Mouse (Mus musculus): ENCODE data around the gene Ubxn11. TPM values are rescaled to one million over a fixed set of nuclear protein-coding genes. Genes with fewer than 3 reads are reported as not detected.
A peak's percentile ranks its signal among the peaks of the same experiment; 100 is the strongest.

Gene Ubxn11
- polyA plus RNA-seq, 1 experiment from 2014 or later: 13.4 TPM

DNA sequence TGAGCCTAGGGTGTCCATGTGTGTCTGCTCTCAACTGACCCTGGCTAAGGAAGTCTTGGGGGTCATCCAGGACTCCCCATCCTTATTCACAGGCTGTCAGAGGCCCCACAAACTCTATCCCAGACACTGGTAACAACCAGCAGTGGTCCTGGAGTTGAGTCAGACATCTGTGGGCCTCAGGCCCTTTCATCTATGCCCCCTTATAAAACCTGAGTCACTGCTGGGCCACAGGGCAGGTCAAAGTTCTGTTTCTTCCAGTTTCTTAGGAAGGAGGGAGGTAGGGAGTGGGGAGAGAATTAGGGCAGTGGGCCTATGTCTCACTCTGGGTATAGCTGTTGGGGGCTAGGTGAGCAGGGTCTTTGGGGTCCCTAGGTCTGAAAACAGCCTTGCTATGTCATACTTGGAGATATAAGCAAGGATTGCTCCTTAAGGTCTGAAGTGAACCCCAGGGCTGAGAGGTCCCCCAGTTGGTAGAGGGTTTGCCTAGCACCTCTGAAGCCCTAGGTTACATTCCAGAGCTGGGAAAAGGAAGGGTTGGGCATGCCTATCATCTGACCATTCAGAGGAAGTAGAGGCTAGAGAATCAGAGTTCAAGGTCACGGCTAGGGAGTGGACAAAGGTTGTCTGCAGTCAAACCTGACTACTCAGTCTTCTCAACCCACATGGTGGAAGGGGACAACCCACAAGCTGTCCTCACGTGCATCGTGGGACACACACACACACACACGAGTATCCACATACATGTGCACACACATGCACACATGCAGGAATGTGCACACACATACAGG lies 33.4 kb upstream of the Ubxn11 start:
- Histone ChIP-seq H3K27ac (no peak overlapping the region), H3K27me3 (peaks cover 24% of the 10 kb centered on the region), H3K4me1 (no peaks in the 10 kb centered on the region; the same call in 1 of the 2 replicates), H3K4me2 (replicated peaks) (no peak overlapping the region), H3K9me3 (replicated peaks) (no peaks in the 10 kb centered on the region), H3K36me3 (no peaks in the 10 kb centered on the region), H3K9ac (no peak overlapping the region), H3K4me3 (no peak overlapping the region)
- ATAC-seq (ENCODE audit: low FRiP score): no peak
- 84% methylated on average over 4 of the region's 4 CpGs for WGBS

DNA sequence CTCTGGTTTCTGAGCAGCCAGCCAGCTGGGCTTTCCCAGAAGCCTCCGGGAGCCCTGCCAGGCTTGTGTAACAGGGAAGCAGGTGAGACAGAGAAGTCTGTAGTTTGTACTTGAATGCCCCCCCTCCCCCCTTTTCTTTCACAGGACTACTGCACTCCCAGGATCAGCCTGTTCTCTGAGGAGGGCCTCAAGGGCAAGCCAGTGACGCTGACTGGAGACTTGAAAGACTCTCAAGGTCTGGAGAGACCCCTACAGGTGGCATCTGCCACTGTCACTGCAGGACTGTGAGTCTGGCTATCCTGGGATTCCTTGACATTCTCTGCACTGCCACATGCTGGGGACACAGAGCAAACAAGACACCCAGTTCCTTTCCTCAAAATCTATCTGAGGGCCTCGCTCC lies 23.7 kb upstream of the Ubxn11 start:
- ATAC-seq (ENCODE audit: low FRiP score): no peak
- H3K9ac ChIP-seq: no peak overlapping the region

DNA sequence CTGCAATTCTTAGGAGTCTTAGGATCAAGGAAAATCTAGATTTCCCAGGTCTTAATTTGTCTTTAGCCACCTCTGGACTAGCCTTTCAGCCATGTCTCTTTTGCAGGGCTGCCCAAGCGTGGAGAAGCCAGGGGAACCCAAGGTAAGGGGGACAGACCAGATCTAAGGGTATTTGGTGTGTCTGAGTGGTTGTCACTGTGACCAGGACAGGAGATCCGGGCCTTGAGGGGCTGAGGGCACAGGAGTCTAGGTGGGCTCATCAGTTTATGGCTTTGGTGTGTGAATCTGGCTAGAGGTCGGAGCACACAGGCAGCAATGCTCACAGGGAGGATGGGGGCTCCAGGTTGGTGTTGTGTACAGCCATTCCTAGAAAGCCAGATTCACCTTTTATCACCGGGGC lies 21.7 kb upstream of the Ubxn11 start:
- Histone ChIP-seq H3K27ac (no peak overlapping the region), H3K27me3 (peaks cover 26% of the 10 kb centered on the region), H3K4me1 (peaks cover 14% of the 10 kb centered on the region), H3K36me3 (no peaks in the 10 kb centered on the region), H3K4me2 (replicated peaks) (no peak overlapping the region), H3K9ac (no peak overlapping the region), H3K9me3 (replicated peaks) (no peaks in the 10 kb centered on the region), H3K4me3 (no peak overlapping the region)
- WGBS: 89% methylated on average over 4 of the region's 4 CpGs
- ATAC-seq (ENCODE audit: low FRiP score): no peak

More for the DNA sequence above, 23.7 kb upstream of the Ubxn11 start:
- WGBS: 25% methylated on average over 3 of the region's 3 CpGs
- no peaks in the 10 kb centered on the region for H3K36me3 ChIP-seq
- H3K27ac ChIP-seq: no peak overlapping the region
- H3K9me3 ChIP-seq (replicated peaks): no peaks in the 10 kb centered on the region
- no peak overlapping the region for H3K4me2 ChIP-seq (replicated peaks)
- H3K4me1 ChIP-seq: peaks cover 14% of the 10 kb centered on the region
- H3K27me3 ChIP-seq: peaks cover 26% of the 10 kb centered on the region
- no peak overlapping the region for H3K4me3 ChIP-seq

DNA sequence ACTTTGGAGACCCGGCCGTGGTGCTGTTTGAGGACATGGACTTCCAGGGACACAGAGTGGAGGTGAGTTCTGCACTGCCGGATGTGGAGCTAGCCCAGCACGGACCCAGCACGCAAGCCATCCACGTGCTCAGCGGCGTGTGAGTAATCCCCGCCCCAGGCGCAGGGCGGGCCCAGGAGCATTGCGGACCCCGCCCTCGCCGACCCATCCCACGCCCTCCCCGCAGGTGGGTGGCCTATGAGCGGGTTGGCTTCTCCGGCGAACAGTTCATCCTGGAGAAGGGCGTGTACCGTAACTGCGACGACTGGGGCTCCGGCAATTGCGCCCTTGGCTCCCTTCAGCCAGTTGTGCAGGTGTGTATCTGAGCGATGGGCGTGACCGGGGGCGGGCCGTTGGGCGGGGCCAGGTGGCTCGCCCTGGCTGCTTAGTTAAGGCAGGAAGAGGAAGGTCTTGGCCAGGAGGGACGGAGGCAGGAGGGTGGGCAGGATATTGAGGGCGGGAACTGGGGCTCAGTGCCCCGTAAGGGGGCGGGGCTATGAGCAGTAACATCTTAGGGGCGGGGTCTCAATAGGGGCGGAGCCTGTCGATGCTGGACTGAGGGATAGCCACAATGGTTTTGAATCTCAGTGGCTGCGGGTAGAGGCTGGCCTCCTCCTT lies 20.5 kb upstream of the Ubxn11 start:
- peak; percentile 56; the same call in 1 of the 2 replicates for ATAC-seq (ENCODE audit: low FRiP score)
- Histone ChIP-seq H3K4me1 (peaks cover 14% of the 10 kb centered on the region), H3K9ac (peak overlapping the region; percentile 43), H3K9me3 (replicated peaks) (no peaks in the 10 kb centered on the region), H3K36me3 (no peaks in the 10 kb centered on the region), H3K27ac (no peak overlapping the region), H3K4me3 (peak overlapping the region; percentile 43), H3K27me3 (peaks cover 26% of the 10 kb centered on the region), H3K4me2 (replicated peaks) (peak overlapping the region; percentile 86)
- WGBS: under 1% methylated on average over 41 of the region's 41 CpGs

DNA sequence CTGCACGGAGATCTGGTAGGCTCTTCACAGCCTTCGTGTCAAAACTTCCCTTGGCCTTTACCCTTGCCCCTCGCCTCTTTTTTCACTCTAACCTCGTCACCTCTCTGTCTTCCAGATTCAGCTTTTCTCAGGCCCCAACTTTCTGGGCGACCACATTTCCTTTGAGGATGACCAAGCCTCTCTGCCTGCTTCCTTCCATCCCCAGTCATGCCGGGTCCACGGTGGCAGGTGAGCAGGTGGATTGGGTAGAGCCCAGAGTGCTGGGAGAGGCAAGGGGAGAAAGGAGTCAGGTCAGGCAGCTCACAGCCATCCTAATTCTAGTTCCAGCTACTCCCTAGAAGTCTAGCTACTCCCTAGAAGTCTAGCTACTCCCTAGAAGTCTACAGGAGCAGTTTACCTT lies 19.9 kb upstream of the Ubxn11 start:
- H3K9ac ChIP-seq: no peak overlapping the region
- ATAC-seq (ENCODE audit: low FRiP score): no peak
- no peaks in the 10 kb centered on the region for H3K9me3 ChIP-seq (replicated peaks)
- H3K27me3 ChIP-seq: peaks cover 26% of the 10 kb centered on the region
- no peak overlapping the region for H3K27ac ChIP-seq
- WGBS: 20% methylated on average over 7 of the region's 7 CpGs
- H3K4me1 ChIP-seq: peaks cover 14% of the 10 kb centered on the region
- no peaks in the 10 kb centered on the region for H3K36me3 ChIP-seq
- H3K4me2 ChIP-seq (replicated peaks): peak overlapping the region; percentile 86
- peak overlapping the region; percentile 43 for H3K4me3 ChIP-seq

DNA sequence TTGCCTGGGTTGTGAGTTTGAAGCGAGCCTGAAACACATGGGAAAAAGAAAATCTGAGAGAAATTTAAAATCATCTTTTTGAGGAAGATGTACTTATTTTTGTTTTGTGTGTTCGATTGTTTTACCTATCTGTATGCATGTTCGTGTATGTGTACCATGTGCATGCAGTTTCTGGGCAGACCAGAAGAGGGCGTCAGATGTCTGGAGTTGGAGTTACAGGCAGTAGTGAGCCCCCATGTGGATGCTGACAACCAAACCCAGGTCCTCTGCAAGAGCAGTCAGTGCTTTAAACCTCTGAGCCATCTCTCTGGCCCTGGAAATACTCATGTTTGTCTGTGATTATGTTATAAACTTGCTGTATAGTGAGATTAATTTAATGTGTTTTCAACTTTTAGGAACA lies 17.4 kb upstream of the Ubxn11 start:
- no peaks in the 10 kb centered on the region for H3K9me3 ChIP-seq (replicated peaks)
- no peaks in the 10 kb centered on the region for H3K36me3 ChIP-seq
- H3K4me1 ChIP-seq: peaks cover 12% of the 10 kb centered on the region
- H3K27me3 ChIP-seq: peaks cover 26% of the 10 kb centered on the region
- H3K4me2 ChIP-seq (replicated peaks): no peak overlapping the region
- H3K4me3 ChIP-seq: no peak overlapping the region
- ATAC-seq (ENCODE audit: low FRiP score): no peak
- 84% methylated on average over 4 of the region's 4 CpGs for WGBS
- H3K9ac ChIP-seq: no peak overlapping the region
- H3K27ac ChIP-seq: no peak overlapping the region

DNA sequence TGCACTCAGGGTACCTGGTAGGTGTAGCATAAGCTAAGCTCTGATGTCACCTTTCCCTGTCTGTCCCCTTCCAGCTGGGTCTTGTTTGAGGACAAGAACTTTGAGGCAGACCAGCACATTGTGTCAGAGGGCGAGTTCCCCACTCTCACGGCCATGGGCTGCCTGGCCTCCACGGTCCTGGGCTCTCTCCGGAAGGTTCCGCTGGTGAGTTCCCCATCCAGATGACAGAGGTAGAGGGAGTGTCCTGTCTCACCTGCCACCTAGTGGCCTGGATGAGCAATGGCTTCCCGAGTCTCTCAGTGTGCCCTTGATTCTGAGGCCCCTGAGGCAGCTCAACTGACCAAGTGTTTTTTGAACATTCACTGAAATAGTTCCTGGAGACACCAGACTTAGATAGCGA lies 15.0 kb upstream of the Ubxn11 start:
- ATAC-seq (ENCODE audit: low FRiP score): no peak
- Histone ChIP-seq H3K27me3 (peaks cover 3% of the 10 kb centered on the region), H3K4me1 (peaks cover 2% of the 10 kb centered on the region; the same call in 1 of the 2 replicates), H3K9me3 (replicated peaks) (no peaks in the 10 kb centered on the region), H3K36me3 (no peaks in the 10 kb centered on the region), H3K27ac (no peak overlapping the region), H3K9ac (no peak overlapping the region), H3K4me3 (no peak overlapping the region), H3K4me2 (replicated peaks) (no peak overlapping the region)
- WGBS: 40% methylated on average over 7 of the region's 7 CpGs

DNA sequence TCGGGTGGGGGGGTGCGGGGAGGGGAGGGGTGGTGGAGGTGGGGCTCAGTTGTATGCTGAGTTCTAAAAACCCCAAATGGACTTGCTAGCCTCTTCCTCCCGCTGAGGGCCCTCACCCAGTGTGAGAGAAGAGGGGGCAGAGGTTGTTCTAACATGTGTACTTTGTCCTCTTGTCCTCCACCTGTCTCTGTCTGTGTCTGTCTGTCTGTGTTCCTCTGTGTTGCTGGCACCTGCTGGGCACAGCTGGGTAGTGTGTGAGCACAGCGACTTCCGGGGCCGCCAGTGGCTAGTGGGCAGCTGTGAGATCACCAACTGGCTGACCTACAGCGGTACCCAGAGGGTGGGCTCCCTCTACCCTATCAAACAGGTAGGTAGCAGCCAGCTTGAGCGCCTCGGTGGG lies 13.3 kb upstream of the Ubxn11 start:
- whole genome bisulfite sequencing: 77% methylated on average over 9 of the region's 9 CpGs
- Histone ChIP-seq H3K4me3 (no peak overlapping the region), H3K9ac (no peak overlapping the region), H3K27me3 (0 out of 2 replicates have a peak, but pooled peaks cover 2% of the 10 kb centered on the region), H3K27ac (no peak overlapping the region), H3K4me1 (no peaks in the 10 kb centered on the region), H3K9me3 (replicated peaks) (no peaks in the 10 kb centered on the region), H3K36me3 (no peaks in the 10 kb centered on the region), H3K4me2 (replicated peaks) (no peak overlapping the region)
- no peak for ATAC-seq (ENCODE audit: low FRiP score)

DNA sequence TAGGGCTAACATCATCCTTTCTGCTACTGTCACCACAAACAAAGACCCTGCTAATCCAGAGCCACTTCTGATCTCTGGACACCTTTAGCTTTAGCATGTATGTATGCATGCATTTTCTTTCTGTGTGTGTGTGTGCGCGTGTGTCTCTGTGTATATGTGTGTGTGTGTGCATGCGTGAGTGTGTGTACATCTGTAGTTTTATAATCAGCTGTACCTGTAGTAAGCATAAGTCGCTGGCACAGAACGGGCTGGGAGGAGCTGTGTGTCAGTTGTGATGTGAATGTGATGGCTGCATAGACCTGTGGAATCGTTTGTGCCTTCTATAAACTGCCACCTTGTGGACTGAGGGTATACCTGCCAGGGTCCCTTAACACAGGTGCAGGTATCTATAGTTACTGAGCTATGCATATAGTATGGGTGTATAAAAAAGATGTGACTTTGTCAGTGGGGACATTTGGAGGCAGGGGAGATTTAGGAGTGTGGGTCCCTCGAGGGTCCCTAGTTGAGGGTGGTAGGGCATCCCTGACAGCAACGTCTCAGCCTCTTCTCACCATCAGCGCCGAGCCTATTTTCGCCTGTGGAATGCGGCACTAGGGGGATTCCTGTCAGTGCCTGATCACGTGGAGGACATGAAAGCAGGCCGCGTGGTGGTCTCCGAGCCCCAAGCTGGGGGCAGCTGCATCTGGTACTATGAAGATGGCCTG lies 11.7 kb upstream of the Ubxn11 start:
- Histone ChIP-seq H3K9ac (no peak overlapping the region), H3K27ac (no peak overlapping the region), H3K4me3 (no peak overlapping the region), H3K4me1 (no peaks in the 10 kb centered on the region), H3K27me3 (0 out of 2 replicates have a peak, but pooled peaks cover 2% of the 10 kb centered on the region), H3K9me3 (replicated peaks) (no peaks in the 10 kb centered on the region), H3K4me2 (replicated peaks) (no peak overlapping the region), H3K36me3 (no peaks in the 10 kb centered on the region)
- 81% methylated on average over 16 of the region's 16 CpGs for WGBS
- no peak for ATAC-seq (ENCODE audit: low FRiP score)

DNA sequence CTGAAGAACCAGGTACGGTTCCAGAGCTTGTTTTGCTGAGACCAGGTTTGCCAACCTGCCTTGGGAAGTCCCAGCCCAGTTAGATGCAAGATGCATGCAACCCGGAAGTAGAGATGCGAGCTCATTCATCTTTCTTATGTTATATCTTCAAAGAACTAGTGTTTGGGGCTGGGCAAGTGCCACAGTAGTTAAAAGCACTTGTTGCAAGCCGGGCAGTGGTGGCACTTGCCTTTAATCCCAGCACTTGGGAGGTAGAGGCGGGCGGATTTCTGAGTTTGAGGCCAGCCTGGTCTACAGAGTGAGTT lies 11.2 kb upstream of the Ubxn11 start:
- Histone ChIP-seq H3K9ac (no peak overlapping the region), H3K4me1 (no peaks in the 10 kb centered on the region), H3K27me3 (0 out of 2 replicates have a peak, but pooled peaks cover 2% of the 10 kb centered on the region), H3K27ac (no peak overlapping the region), H3K36me3 (no peaks in the 10 kb centered on the region), H3K4me2 (replicated peaks) (no peak overlapping the region), H3K4me3 (no peak overlapping the region), H3K9me3 (replicated peaks) (no peaks in the 10 kb centered on the region)
- 86% methylated on average over 6 of the region's 6 CpGs for WGBS
- ATAC-seq (ENCODE audit: low FRiP score): no peak

DNA sequence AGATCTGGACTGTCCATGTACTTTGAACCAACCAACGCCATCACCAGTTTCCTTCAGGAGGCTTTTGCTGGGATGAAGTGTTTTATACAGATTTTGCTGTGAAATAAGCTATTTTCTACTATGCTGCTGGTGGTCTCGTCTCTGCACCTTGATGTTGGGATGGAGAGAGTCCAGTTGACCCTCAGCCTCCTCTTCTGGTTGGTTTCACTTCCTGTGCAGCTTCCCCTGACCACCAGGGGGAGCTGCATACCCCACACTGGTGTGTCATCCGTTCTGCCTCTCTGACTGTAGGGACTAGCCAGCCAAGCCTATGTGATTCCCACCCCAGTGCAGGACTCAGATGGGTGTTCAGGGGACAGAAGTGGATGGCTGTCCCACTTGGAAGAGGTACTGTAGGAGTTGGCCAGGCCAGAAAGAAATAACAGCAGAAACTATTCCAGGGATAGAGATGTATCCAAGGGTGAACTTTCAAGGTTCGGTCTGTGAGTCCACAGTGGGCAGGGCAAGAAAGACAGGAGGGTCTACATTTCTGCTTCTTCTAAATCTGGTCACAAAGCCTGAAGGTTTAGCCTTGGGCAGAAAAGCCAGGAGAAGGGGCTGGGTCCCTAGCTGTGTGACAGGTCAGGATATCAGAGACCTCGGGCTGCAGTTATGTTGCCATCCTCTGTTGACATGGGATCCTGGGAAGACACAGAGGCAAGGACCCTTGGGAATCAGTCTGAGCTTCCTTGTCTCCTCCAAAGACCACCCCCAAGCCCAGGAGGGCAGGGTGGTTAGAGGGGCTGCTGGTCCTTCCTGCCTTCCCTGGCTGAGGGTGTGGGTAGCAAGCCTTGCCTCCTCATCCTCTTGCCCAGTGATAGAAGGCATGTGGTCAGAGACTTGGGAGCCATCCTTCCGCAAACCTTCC lies 9.7 kb upstream of the Ubxn11 start:
- no peak for ATAC-seq (ENCODE audit: low FRiP score)

More for the DNA sequence above, 9.7 kb upstream of the Ubxn11 start:
- no peak overlapping the region for H3K4me2 ChIP-seq (replicated peaks)
- no peaks in the 10 kb centered on the region for H3K36me3 ChIP-seq
- WGBS: 71% methylated on average over 6 of the region's 6 CpGs
- 0 out of 2 replicates have a peak, but pooled peaks cover 2% of the 10 kb centered on the region for H3K27me3 ChIP-seq
- no peak overlapping the region for H3K9ac ChIP-seq
- H3K4me1 ChIP-seq: no peaks in the 10 kb centered on the region
- no peaks in the 10 kb centered on the region for H3K9me3 ChIP-seq (replicated peaks)
- no peak overlapping the region for H3K27ac ChIP-seq
- no peak overlapping the region for H3K4me3 ChIP-seq
